Mouse (Mus musculus): Measurements from ENCODE around the gene Zbtb9.

Gene Zbtb9

GRCm38 (mm10) chr17:26947231-26948100 lies 25.5 kb upstream of the Zbtb9 start:
- no peak for DNase-seq

DNA sequence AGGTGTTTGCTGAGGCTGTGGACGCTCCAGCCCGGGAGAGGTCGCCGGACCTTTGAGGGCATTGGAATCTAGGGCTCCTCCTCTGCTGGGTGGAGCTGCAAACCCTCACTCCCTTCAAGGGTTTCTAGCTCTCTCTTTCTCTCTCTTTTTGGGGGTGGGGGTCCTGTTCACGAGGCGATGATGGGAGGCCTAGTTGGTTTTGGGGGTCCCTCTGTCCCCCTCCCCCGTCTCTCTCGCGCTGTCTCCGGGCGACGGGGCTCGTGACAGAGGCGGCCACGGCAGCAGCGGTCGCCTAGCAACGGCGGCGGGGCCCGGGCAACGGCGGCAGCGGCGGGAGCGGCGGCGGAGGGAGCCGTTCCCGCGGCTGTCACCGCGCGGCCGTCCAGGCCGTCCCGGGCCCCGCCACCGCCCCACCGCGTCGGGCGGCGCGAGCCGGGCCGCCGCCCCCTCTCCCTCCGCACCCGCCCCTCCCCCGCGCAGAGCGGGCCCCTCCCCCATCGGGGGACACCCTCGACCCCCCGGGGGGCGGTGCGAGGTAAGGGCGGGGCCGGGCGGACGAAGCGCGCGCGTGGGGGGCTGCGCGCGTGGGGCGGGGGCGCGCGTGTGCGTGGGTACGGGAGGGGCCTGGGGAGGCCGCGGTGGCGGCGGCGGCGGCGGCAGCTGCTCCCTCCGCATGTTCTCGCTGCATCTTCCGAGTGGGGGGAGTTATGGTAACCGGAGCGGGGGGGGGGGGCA lies 24.5 kb upstream of the Zbtb9 start:
- peak; percentile 52 to 66 for DNase-seq

- DNase-seq = peak in 1 of 2 experiments; percentile 33
Measured at GRCm38 (mm10) chr17:26949051-26949577, 23.9 kb upstream of the Zbtb9 start.

- no peak for DNase-seq
Measured at GRCm38 (mm10) chr17:26949866-26950265, 23.1 kb upstream of the Zbtb9 start.

- no peak for DNase-seq
Measured at GRCm38 (mm10) chr17:26950560-26951288, 22.2 kb upstream of the Zbtb9 start.

DNA sequence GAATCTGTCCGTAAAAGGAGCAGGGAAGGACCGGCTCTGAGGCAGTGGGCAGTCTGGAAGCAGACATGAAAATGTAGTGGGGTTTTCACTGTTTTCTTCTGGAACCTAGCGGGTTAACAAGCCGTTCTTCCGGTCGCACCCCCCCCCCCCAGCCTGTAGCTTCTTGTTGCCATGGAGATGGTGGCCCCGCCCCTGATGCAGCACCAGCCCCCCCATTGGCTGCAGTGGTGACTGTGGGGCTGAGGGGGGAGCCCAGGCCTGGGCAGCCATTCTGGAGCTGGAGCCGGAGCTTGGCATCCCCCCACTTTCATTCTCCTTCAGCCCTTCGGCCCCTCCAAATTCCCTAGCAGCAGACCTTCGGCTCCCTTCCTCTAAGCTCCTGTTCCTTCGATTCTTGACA lies 21.6 kb upstream of the Zbtb9 start:
- peak; percentile 85 to 90 for DNase-seq

DNA sequence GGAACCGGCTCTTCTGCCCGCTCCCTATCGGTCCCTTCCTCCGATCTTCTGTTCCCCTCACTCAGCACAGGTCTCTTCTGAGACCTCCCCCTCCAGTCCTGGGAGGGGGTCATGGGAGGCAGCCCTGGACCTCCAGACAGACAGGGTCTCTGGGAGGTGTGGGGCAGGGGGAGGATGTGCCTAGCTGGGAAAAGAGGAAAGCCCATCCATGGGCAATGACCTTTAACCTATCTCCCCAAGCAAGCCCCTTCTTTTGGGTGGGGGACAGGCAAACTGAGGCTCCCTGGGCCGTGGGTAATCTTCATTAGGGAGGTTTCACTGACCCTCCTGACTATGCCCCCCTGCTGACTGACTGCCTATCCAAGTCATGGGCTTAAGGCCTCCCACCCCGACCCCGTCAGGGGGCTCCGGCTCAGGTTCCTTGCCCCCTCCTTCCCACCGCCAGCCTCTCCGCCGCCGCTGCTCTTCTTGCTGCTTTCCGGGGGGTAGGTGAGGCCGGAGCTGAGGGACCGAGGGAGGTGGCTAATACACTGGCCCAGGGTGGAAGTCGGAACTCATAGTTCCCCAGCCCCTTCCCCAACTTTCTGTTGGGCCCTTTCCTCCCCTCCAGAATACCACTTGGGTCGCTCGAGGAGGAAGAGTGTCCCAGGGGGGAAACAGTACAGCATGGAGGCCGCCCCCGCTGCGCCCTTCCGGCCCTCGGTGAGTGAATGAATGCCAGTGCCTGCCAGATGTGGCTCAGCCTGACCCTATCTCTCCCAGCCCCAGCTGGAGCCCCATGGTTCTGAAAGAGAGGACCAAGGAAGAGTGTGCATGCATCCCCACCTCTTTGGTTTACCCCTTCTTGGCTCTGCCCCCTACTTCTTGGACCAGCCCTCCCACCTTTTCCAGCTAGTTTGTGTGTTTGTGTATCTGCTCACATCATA lies 20.8 kb upstream of the Zbtb9 start:
- DNase-seq = peak in 1 of 2 experiments; percentile 41

DNA sequence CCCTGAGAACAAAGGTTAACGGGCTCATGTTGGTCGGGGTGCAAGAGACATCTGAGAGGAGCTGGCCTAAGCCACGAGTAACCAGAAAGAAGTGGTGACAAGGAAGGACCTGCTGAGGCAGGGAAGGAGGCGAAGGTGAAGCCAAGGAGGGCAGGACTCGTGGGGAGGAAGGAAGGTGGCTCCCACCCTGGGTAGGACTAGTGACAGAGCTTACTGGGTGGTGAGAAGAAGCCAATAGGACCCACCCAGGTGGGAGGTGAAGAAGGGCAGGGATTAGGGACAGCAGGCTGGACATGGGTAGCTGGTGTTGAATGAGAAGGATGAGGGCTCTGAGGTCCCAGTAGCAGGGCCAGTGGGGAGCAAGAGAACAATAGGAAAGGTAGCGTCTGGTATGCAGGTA lies 19.8 kb upstream of the Zbtb9 start:
- no peak for DNase-seq

- DNase-seq = no peak
Measured at GRCm38 (mm10) chr17:26953726-26954125, 19.2 kb upstream of the Zbtb9 start.

- DNase-seq = no peak
Measured at GRCm38 (mm10) chr17:26956309-26956708, 16.7 kb upstream of the Zbtb9 start.

DNA sequence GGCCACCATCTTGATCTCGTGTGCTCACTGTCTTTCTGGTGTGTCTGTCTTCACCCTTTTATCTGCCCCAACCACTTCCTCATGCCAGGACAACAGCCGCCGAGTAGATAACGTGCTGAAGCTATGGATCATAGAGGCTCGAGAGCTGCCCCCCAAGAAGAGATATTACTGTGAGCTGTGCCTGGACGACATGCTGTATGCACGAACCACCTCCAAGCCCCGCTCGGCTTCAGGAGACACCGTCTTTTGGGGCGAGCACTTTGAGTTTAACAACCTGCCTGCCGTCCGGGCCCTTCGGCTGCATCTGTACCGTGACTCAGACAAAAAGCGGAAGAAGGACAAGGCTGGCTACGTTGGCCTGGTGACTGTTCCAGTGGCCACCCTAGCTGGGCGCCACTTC lies 16.1 kb upstream of the Zbtb9 start:
- no peak for DNase-seq

GRCm38 (mm10) chr17:26957872-26958271 lies 15.1 kb upstream of the Zbtb9 start:
- DNase-seq = no peak

DNA sequence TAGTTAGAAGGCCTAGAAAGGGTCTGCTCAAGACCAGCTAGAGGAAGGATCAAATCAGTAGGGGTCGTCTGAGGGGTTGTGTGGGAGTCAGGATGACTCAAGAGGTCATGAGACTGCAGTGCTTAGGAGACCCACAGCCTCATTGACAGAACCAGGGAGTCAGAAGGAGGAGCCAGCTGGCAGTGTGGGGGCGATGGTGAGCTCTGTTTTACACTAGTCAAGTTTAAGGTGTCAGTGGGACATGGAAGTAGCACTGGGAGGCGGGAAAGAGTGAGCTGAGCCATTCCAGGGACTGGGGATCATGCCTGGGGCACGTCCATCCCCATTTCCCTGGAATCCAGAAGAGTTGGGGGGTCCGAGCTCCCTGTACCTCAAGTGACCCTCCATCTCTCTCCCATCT lies 14.1 kb upstream of the Zbtb9 start:
- no peak for DNase-seq

GRCm38 (mm10) chr17:26959815-26960214 lies 13.2 kb upstream of the Zbtb9 start:
- no peak for DNase-seq

DNA sequence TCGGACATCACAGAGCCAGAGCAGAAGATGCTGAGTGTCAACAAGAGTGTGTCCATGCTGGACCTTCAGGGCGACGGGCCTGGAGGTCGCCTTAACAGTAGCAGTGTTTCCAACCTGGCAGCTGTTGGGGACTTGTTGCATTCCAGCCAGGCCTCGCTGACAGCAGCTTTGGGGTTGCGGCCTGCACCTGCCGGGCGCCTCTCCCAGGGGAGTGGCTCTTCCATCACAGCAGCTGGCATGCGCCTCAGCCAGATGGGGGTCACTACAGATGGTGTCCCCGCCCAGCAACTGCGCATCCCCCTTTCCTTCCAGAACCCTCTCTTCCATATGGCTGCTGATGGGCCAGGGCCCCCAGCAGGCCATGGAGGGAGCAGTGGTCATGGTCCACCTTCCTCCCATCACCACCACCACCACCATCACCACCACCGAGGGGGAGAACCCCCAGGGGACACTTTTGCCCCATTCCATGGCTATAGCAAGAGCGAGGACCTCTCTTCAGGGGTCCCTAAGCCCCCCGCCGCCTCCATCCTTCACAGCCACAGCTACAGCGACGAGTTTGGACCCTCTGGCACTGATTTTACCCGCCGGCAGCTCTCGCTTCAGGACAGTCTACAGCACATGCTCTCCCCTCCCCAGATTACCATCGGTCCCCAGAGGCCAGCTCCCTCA lies 11.3 kb upstream of the Zbtb9 start:
- DNase-seq = no peak

GRCm38 (mm10) chr17:26966993-26967392 lies 6.0 kb upstream of the Zbtb9 start:
- DNase-seq = no peak

DNA sequence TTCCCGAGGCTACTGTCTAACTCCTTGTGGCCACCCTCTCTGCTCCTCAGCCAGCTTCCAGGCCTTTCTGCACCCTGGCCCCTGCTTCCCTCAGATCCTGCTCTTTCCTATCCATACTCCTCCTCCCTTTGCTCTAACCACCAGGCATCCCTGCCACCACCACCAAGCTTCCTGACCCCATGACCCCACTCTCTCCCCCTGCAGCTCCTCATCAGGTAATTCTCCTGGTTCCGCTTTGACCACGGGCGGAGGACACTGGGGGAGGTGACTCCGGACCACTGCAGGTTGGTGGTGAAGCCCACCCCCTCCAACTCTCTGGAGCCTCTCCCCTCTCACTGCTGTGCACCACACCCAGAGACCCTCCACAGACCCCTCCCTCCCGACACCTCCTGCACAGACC lies 5.5 kb upstream of the Zbtb9 start:
- no peak for DNase-seq

DNA sequence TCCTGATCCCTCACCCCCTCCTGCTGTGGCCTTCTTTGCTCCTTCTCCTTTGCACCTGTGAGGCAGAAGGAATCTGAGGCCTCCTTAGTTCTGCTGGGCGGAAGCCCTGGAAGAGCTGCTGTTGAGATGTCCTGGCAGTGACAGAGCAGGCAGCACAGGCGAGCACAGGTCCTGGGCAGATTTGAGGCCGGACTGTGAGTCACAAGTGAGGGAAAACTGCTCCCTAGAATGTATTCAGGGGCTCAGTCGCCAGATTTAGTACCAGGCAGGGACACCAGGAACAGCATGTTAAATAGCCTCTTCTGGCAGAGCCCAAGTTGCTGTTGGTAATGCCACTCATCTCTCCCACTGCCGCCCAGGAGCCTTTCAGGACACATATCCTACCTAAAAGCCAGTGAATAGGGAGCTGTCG lies 4.8 kb upstream of the Zbtb9 start:
- no peak for DNase-seq

GRCm38 (mm10) chr17:26969257-26969656 lies 3.7 kb upstream of the Zbtb9 start:
- DNase-seq = no peak

GRCm38 (mm10) chr17:26970221-26970620 lies 2.7 kb upstream of the Zbtb9 start:
- no peak for DNase-seq

DNA sequence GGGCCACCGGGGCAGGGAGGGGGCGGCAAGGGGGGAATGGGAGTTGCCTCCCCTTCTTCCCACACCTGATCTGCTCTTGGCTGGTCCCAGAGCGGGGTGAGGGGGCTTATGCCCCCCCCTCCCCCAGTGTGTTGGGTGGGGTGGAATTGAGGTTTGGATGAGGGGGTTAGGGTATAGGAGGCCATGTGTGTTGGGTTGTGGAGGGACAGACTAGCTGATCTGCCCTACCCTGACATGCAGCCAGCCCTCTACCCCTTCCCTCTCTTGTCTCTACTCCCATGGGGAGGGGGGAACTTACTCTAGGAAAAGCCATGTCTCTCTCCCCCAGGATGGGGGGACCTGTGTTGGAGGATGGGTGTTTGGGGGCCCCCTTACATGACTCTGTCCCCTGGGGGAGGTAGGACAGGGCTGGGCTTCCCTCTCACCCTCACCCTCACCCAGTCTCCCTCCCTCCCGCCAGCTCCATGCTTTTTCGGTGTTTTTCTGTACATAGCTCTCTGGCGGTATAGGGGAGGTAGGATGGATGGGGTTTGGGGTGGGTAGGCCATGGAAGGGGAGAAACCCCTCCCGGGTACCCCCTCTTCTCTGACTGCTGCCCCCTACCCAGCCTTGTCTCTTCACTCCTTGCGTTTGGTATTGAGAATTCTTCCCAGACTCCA lies 1.6 kb upstream of the Zbtb9 start:
- no peak for DNase-seq

Measured in lung, postnatal 4 days (tissue).